Mouse (Mus musculus) kidney, postnatal 4 days (tissue): ENCODE measurements around the gene Olfr170.
"Not testable (repeated sequence)": the region's sequence is repeated elsewhere in the genome, so short reads cannot be mapped to it uniquely, and the experiment has no call there.

Experiments used
- DNase-seq, 2 experiments: peaks; one replicate each; pipeline ENCODE4 v3.0.0; 2021; ENCODE audit warnings: mixed read lengths in 2 of 2

Gene Olfr170

DNA sequence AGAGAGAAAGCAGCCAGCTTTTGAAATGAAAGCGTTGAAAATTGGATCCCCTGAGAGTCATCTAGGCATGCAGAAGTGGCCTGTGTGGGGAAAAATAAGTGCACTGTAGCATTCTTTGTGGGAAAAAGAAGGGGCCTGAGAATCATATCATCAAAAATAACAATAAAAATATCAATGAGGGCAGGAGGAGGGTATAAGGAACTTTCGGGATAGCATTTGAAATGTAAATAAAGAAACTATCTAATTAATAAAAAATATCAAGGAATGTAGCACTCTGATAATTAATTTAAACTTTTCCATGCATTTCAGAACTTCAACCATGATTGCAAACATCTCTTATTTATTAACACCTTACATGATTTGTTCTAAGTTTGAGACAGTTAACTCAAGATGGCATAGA is at the start of gene Olfr170:
TSS of gene Olfr170 (minus strand) at position 101 of the 400 bp plus-strand sequence.
- DNase-seq: not testable (repeated sequence)

DNA sequence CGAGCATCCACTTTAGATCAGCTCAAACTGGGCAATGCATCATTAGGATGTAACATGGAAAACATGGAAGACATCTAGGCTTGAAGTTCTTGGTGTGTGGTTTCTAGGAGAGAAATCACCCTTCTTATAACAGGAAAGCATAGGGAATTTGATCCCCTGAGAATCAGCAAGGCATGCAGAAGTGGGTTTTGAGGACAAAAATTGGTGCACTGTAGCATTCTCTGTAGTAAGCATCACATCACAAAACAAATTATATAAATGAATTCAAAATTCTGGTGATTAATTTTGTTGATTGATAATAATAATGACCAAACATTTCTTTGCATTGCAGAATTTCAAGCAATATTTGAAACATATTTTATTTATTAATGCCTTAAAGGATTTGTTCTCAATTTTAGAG is 18.1 kb upstream of the Olfr170 start, which contains the start of gene Olfr171:
TSS of gene Olfr171 (minus strand) at position 101 of the 400 bp plus-strand sequence.
- DNase-seq: no peak

DNA sequence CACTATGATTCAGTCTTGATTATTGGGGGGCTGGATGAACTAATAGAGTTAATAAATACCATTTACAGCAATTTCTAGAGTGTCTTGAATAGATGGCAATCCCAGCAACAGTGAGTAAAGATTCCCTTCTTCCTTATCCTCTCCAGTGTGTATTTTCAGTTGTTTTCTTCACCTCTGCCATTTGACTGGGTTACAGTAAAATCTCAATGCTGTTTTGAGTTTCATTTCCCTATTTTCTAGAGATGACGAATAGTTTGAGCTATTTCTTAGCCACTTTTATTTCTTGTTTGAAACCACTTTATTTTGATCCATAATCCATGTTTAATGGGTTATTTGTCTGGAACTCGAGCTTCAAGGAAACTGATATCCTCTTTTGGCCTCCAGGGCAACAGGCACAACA is 8.5 kb downstream of the Olfr170 start:
- no peak for DNase-seq

DNA sequence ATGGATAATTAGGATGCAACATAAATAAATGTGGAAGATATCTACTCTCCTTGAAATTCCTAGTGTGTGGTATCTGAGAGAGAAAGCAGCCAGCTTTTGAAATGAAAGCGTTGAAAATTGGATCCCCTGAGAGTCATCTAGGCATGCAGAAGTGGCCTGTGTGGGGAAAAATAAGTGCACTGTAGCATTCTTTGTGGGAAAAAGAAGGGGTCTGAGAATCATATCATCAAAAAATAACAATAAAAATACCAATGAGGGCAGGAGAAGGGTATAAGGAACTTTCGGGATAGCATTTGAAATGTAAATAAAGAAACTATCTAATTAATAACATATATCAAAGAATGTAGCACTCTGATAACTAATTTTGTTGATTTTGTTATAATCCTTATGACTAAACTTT is 40.0 kb downstream of the Olfr170 start, which contains the start of gene Olfr169:
TSS of gene Olfr169 (minus strand) at position 101 of the 400 bp plus-strand sequence.
- DNase-seq: not testable (repeated sequence)
